Mouse (Mus musculus): ENCODE measurements around the gene Vmn1r10.

Vmn1r10 gene

GRCm38 (mm10) chr6:57109154-57109553, at the start of gene Vmn1r10:
Vmn1r10 (plus strand) TSS chr6:57109454.
- DNase-seq = no peak

GRCm38 (mm10) chr6:57063730-57064129, 45.5 kb upstream of the Vmn1r10 start:
- DNase-seq = peak; percentile 17

GRCm38 (mm10) chr6:57066487-57066886, 42.8 kb upstream of the Vmn1r10 start, which contains the start of gene Vmn1r9:
Vmn1r9 (plus strand) TSS chr6:57066787.
- DNase-seq = no peak

GRCm38 (mm10) chr6:57106358-57106757, 2.9 kb upstream of the Vmn1r10 start:
- no peak for DNase-seq

GRCm38 (mm10) chr6:57133155-57133554, 23.9 kb downstream of the Vmn1r10 start, which contains the start of gene Vmn1r11:
Vmn1r11 (plus strand) TSS chr6:57133455.
- DNase-seq = no peak

GRCm38 (mm10) chr6:57156619-57157018, 47.4 kb downstream of the Vmn1r10 start, which contains the start of gene Vmn1r12:
Vmn1r12 (plus strand) TSS chr6:57156919.
- DNase-seq = no peak
